Mouse (Mus musculus) right cerebral cortex, postnatal 4 days (tissue): ENCODE measurements around the gene Ank2.
"Not testable (repeated sequence)": the region's sequence is repeated elsewhere in the genome, so short reads cannot be mapped to it uniquely, and the experiment has no call there.

Source experiments
- DNase-seq: peaks from one replicate; pipeline ENCODE4 v3.0.0-alpha.2; 2022

Ank2 gene

GRCm38 (mm10) chr3:127481658-127482057, 17.5 kb downstream of the Ank2 start:
- no peak for DNase-seq

GRCm38 (mm10) chr3:127480369-127480768, 18.8 kb downstream of the Ank2 start:
- DNase-seq: not testable (repeated sequence)

GRCm38 (mm10) chr3:127474115-127474514, 25.0 kb downstream of the Ank2 start:
- DNase-seq: no peak

GRCm38 (mm10) chr3:127469164-127469752, 29.9 kb downstream of the Ank2 start:
- DNase-seq: no peak

GRCm38 (mm10) chr3:127468569-127468968, 30.6 kb downstream of the Ank2 start:
- no peak for DNase-seq

DNA sequence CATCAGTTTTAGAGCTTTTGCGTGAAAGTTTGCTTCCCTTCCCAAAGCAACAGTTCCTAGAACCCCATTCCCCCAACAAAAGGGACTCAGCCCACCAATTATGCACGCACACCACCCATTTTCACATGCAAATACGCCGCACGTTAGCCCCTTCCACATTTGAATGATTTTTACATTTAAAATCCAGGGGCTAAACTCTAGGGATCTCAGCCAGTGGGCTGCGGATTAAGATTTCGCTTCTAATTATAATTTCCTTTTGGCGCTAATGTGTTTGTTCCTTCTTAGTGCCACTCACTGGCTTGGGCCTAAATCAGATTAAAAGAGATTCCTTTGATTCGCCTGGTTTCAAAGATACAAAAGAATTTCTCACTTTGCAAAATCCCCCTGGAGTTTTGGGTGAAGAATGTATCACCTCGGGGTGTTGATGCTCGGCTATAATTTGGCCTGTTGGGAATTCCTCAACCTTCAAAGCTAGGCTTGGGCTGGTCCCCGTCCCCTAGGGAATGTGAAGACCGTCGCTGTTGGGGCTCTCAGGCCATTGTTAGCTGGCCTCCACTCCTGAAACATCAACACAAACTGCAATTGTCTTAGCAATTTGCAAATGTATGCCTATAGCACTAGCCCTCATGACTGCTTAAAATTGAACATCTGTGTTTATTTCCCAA, 35.2 kb downstream of the Ank2 start:
- DNase-seq: no peak

DNA sequence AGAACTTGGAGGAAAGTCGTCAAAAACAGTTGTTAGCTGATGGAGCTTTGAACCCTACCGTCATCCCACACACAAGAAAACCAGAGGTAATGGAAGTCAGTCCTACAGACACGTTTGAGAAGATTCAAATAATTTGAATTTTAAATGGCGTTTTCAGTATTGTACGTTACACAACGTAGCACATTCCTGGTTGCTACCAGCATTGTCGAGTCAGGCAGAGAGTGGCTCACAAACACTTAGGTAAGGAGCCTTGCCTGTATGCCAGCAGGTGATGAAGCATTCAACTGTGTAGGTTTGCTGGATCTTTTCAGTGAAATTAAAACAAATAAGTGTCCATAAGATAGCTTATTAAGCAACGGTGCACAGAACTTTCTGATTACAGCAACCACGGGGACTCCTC, 36.0 kb downstream of the Ank2 start:
- DNase-seq: no peak

GRCm38 (mm10) chr3:127462413-127462812, 36.7 kb downstream of the Ank2 start:
- DNase-seq: no peak

GRCm38 (mm10) chr3:127460891-127461437, 38.2 kb downstream of the Ank2 start:
- DNase-seq: peak; percentile 6

GRCm38 (mm10) chr3:127459858-127460257, 39.3 kb downstream of the Ank2 start:
- DNase-seq: no peak

GRCm38 (mm10) chr3:127458925-127459324, 40.2 kb downstream of the Ank2 start:
- no peak for DNase-seq

- no peak for DNase-seq
Measured at GRCm38 (mm10) chr3:127458420-127458798, 40.7 kb downstream of the Ank2 start.

GRCm38 (mm10) chr3:127457761-127458419, 41.3 kb downstream of the Ank2 start:
- DNase-seq: no peak

- DNase-seq: no peak
Measured at GRCm38 (mm10) chr3:127453738-127454137, 45.4 kb downstream of the Ank2 start.

- no peak for DNase-seq
Measured at GRCm38 (mm10) chr3:127453254-127453653, 45.9 kb downstream of the Ank2 start.

DNA sequence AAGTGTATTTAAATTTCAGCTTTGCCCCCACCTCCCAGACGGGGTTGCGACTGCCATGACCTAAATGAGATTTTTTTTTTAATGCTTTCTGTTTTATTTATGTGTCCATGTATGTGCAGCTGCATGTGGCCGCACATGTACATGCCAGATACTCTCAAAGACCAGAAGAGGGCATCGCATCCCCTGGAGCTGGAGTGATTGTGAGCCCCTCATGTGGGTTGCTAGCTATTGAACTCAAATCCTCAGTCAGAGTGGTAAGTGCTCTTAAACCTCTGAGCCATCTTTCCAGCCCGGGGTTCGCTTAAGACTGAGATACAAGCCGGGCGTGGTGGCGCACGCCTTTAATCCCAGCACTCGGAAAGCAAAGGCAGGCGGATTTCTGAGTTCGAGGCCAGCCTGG, 46.9 kb downstream of the Ank2 start:
- no peak for DNase-seq

DNA sequence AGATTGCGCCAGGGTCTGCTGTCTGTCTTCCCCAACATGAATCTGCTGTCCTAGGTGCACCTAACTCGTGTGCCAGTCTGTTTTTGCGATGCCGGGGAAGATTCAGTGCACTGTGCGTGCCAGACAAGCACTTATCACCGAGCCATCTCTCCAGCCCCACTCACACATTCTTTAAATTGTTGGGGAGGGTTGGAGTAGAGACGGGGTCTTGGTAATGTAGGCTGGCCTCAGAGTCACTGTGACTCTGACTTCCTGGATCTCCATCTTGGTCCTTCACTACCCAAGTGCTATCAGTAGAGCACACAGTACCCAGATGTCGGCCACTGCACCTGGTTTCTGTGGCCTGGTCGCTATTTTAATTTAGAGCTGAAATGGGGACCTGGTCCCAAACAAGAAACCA, 47.4 kb downstream of the Ank2 start:
- no peak for DNase-seq

DNA sequence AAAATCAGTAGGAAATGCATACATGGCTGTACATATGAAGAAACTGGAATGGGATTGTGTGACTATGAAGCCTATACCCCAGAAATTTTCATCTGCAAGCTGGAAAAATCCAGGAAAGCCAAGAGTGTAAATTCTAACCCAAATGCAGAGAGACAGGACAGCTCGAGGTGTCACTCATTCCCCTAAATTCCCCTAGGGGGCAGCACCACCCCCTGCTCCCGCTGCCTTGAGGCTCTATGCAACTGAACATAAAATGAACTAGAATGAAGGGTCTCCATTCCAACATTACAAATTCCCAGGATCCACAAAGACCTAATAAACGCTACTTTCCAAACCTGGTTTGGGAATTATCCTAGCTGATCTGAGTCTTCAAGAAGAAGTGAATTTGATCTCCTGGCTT, 48.1 kb downstream of the Ank2 start:
- peak; percentile 51 for DNase-seq

GRCm38 (mm10) chr3:127446173-127446572, 53.0 kb downstream of the Ank2 start:
- DNase-seq: peak; percentile 73

DNA sequence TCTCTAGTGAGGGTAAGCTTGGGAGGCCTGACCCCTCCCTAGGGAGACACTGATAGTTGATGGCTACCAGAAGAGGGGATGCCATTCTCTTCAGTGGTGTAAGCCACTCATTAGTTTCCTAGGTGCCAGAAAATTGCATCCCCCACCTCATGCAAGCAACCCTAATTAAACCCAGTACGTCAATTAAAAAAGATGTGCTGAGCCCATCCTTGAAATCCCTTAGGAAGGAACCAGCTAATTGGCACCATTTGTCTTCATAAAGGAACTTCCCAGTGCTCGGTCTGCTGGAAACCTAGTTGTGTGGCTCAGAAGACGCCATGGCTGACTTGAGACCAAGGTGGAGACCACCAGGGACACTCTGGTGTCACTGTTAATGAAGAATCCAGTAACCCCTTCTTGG, 65.9 kb downstream of the Ank2 start:
- no peak for DNase-seq

GRCm38 (mm10) chr3:127429866-127430265, 69.3 kb downstream of the Ank2 start:
- peak; percentile 21 for DNase-seq

DNA sequence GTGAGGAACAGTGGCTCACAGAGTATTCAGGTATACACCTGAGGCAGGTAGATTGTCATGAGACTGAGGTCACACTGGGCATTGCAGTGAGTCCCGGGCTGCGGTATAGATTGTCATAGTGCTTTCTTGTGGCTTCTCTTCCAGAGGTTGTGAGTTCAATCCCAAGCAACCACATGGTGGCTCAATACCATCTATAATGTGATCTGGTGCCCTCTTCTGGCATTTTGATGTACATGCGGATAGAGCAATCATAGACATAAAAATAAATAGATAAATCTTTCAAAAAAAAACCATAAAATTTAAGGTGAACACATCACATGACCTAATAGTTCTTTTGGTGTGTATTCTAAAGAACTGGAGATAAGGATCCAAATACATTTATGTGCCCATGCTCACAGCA, 70.6 kb downstream of the Ank2 start:
- no peak for DNase-seq

- no peak for DNase-seq
Measured at GRCm38 (mm10) chr3:127416950-127417349, 82.2 kb downstream of the Ank2 start.

GRCm38 (mm10) chr3:127414438-127414837, 84.7 kb downstream of the Ank2 start:
- DNase-seq: no peak
